Mouse (Mus musculus): ENCODE measurements around the gene Ovca2.

Gene Ovca2

GRCm38 (mm10) chr11:75154053-75154585, 24.5 kb downstream of the Ovca2 start:
- DNase-seq (ENCODE audit: low spot score in 2 of 2), result no peak

- DNase-seq (ENCODE audit: low spot score in 2 of 2), result no peak
Observed at GRCm38 (mm10) chr11:75152603-75153557, 25.8 kb downstream of the Ovca2 start.

- DNase-seq (ENCODE audit: low spot score in 2 of 2), result no peak
Observed at GRCm38 (mm10) chr11:75150346-75150745, 28.3 kb downstream of the Ovca2 start.

GRCm38 (mm10) chr11:75148332-75149035, 30.2 kb downstream of the Ovca2 start:
- no peak for DNase-seq (ENCODE audit: low spot score in 2 of 2)

GRCm38 (mm10) chr11:75147846-75148168, 30.8 kb downstream of the Ovca2 start:
- no peak for DNase-seq (ENCODE audit: low spot score in 2 of 2)

- DNase-seq (ENCODE audit: low spot score in 2 of 2), result no peak
Observed at GRCm38 (mm10) chr11:75147106-75147845, 31.4 kb downstream of the Ovca2 start.

- DNase-seq (ENCODE audit: low spot score in 2 of 2), result no peak
Observed at GRCm38 (mm10) chr11:75145841-75146240, 32.8 kb downstream of the Ovca2 start.

GRCm38 (mm10) chr11:75142749-75143148, 35.9 kb downstream of the Ovca2 start:
- no peak for DNase-seq (ENCODE audit: low spot score in 2 of 2)

- DNase-seq (ENCODE audit: low spot score in 2 of 2), result no peak
Observed at GRCm38 (mm10) chr11:75141913-75142312, 36.7 kb downstream of the Ovca2 start.

- no peak for DNase-seq (ENCODE audit: low spot score in 2 of 2)
Observed at GRCm38 (mm10) chr11:75141038-75141437, 37.6 kb downstream of the Ovca2 start.

- DNase-seq (ENCODE audit: low spot score in 2 of 2), result no peak
Observed at GRCm38 (mm10) chr11:75140431-75140830, 38.2 kb downstream of the Ovca2 start.

GRCm38 (mm10) chr11:75139122-75139963, 39.3 kb downstream of the Ovca2 start:
- no peak for DNase-seq (ENCODE audit: low spot score in 2 of 2)

- DNase-seq (ENCODE audit: low spot score in 2 of 2), result no peak
Observed at GRCm38 (mm10) chr11:75136666-75137398, 41.8 kb downstream of the Ovca2 start.

- no peak for DNase-seq (ENCODE audit: low spot score in 2 of 2)
Observed at GRCm38 (mm10) chr11:75135358-75135757, 43.3 kb downstream of the Ovca2 start.

- DNase-seq (ENCODE audit: low spot score in 2 of 2), result no peak
Observed at GRCm38 (mm10) chr11:75134485-75135068, 44.1 kb downstream of the Ovca2 start.

GRCm38 (mm10) chr11:75133951-75134350, 44.7 kb downstream of the Ovca2 start:
- DNase-seq (ENCODE audit: low spot score in 2 of 2), result no peak

GRCm38 (mm10) chr11:75133391-75133790, 45.2 kb downstream of the Ovca2 start:
- no peak for DNase-seq (ENCODE audit: low spot score in 2 of 2)

- DNase-seq (ENCODE audit: low spot score in 2 of 2), result peak; percentile 38 to 53
Observed at GRCm38 (mm10) chr11:75132278-75132677, 46.4 kb downstream of the Ovca2 start.

GRCm38 (mm10) chr11:75131300-75131699, 47.3 kb downstream of the Ovca2 start:
- no peak for DNase-seq (ENCODE audit: low spot score in 2 of 2)

GRCm38 (mm10) chr11:75129481-75129880, 49.2 kb downstream of the Ovca2 start:
- DNase-seq (ENCODE audit: low spot score in 2 of 2), result no peak
